Mouse (Mus musculus) CH12F3 (cell line): Measurements from ENCODE around the gene Nek11.
"Not testable (repeated sequence)": the region's sequence is repeated elsewhere in the genome, so short reads cannot be mapped to it uniquely, and the experiment has no call there.

Source experiments
- in situ Hi-C: fragments of 300-500 bp; cut with MboI; formaldehyde crosslinking; loops from 2 replicates; pipeline ENCODE4 v1.14.3; 2020; ENCODE audit warnings: low sequenced_read_pairs

Gene Nek11

DNA sequence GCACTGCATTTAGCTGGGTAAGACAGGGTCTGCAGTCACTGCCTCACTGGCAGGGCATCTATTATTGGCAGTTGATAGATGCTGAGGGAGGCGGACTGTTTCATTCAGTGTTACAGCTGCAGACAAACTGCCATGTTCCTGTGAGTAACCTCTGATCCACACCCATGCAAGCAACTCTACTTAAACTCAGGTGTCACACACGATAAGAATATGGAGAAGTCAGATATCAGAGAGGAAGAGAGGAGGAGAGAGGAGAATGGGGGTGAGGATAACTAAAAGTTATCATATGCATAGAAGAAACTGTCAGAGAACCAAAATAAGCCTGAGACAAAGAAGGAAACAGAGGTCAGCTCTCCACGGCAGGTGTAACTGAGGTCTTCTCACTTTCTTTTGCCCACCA lies 212.9 kb downstream of the Nek11 start:
- in situ Hi-C loops, result no loop called here

DNA sequence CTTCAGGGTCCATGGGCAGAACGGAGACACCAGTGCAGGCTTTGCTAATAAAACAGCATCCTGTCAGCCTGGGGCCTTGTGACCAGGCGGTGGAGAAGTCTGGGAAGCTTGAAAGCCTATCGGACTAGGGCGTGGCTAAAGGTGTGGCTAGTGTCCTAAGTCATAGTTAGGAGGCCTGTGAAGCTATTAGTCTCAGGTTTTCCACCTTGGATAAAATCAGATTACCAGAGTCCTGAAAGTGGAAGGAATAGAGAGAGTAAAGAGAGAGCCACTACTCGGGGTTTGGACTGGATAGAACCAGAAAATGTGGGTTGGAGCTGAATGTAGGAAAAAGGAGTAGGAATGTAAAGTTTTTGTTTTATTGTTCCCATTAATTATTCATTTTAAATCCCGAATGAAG lies 250.3 kb downstream of the Nek11 start, which contains the start of gene 1700080E11Rik:
Gene 1700080E11Rik (minus strand): TSS at position 101 of the 400 bp plus-strand sequence.
- in situ Hi-C loops, result no loop called here

DNA sequence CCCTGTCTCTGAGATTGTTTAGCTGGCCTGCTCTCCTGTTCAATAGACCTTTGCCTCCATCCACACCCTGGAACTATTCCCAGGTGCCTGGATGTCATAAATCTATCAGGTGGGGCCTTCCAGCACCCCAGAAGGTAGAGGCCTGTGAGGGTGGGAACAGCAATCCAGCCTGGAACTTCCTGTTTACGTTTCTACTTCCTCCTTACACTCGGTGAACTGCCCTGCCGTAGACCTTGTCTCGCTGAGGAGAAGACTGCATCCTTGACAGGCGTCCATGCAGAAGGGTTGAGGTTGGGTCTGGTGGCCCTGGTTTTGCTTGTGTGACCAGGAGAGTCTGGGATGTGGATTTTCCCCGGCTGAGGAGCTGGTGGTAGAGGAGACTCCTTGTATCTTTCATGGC lies 256.1 kb downstream of the Nek11 start:
- in situ Hi-C loops, result no loop called here

DNA sequence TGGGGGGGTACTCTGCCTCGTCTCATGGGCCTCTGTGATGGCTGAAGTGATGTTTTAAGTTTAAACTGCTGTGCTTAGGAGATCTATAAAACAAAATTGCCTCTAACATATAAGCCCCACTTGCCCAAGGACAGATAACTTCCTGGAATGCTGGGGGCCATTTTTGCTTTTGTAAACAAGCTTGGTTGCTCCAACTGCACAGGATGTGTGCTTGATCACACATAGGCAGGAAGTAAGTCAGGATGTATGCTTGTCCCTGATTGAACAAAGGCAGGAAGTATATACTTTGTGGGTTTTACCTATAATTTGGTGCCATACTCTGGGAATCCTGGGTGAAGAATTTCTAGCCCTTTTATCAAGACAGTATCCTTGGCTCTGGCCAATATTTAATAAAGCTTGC lies 258.9 kb downstream of the Nek11 start:
- in situ Hi-C loops, result no loop called here

DNA sequence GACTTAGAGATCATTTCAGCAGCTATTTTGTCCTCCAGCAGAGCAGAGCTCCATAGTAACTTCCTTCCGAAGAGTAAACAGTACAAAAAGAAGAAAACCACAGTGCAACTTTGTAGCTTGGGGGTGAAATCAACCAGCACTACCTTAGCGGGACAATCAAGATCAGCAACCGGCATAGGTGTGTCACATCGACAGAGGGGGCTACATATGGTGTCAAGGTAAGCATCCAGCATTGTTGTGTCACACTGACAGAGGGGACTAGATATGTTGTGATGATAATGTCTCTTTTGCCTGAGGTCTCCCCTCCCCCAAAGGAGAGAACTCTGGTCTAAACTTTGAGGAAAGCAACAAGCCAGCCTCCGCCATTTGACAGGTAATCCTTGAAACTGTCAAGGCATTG lies 260.8 kb downstream of the Nek11 start:
- in situ Hi-C loops, result no loop called here

DNA sequence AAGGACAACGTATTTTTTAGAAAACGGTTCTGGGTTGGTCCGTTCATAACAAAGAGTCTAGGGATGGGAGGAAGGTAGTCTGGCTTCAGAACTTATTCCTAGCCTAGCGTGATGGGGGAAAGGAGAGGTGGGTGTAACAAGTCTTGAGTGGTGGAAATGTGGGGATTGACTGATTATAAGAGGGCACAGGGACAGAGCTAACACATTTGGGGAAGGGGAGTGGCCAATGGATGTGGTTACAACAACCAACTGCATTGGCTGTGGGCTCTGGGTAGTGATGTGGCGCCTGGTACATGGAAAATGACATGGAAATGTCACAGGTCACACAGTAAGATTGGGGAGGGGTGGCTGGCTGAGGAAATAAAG lies 263.3 kb downstream of the Nek11 start:
- in situ Hi-C loops, result no loop called here

DNA sequence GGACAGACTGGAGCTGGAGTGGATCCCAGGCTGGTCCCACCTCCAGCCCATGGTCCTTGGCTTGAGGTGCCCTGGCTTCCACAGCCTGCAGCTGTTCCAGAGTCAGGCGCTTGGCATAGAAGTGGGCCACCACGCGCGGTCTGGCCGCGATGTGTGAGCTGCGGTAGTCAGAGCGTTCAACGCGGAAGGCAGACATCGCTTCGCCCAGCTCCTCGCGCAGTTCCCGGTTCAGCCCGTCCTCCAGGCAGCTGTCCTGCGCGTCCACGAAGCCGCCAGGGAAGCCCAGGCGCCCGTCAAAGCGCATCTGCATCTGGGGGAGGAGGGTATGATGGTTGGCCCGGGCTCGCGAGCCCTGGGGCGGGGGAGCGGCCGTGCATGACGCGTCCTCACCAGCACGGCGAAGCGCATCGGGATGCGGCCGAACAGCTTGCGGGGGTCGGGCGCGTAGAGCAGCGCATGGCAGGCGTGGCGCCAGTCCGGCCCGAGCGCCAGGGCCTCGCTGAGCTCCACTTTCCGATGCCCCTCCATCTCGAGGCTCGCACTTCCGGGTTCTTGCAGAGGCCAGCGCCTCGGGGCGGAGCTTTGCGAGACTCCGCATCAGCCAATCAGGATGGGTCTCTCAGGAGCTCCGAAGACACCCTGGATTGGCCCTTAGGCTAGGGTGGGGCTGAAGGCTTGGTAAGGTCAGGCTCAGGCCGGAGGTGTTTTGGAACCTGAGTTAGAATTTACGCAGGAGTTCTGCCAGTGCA lies 263.9 kb downstream of the Nek11 start, which contains the start of gene Nudt16:
Gene Nudt16 (minus strand): TSS at position 572 of the 749 bp plus-strand sequence.
- in situ Hi-C loops, result no loop called here

DNA sequence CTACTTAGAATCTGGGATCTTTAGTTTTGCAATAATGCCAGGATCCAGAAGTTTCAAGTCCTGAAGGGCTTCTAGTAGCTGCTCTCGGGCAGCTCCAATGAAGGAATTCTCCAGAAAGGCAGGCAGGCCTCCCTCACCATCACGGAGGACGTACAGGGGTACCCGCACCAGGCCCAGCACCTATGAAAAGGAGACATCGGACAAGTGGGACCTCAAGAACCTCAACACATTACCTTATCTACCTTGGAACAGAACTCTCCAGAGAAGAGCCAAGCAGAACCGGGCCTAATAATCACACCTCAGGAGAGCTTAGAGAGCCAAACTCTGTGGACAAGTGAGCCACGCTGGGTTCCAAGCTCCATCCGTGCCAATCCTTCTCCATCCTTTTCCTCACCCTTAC lies 265.0 kb downstream of the Nek11 start:
- in situ Hi-C loops, result no loop called here

DNA sequence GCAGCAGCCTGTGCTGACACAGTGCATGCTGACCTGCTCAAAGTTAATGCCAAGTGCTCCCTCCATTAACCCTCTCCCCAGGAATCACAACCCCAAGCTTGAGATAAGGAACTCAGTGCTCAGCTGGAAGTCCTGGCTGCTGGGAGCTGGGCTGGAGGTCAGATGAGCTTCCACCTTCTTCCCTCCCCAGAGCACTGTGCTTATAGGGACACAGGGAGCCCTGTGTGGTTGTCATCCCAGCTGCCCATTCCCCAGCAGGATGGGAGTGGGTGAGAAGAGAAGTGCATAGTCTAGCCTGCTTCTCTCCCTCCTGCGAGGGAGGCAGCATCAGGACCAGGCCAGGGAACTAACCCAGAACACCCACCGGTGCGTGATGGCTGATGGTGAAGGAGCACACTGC lies 270.1 kb downstream of the Nek11 start:
- in situ Hi-C loops, result not testable (repeated sequence)
